Mouse (Mus musculus): ENCODE measurements at regions not wholly inside any gene's neighbourhood (a gene's known extent, or its start where the extent isn't known, plus 50 kb on each side); places are given as distances from the start of the nearest gene placed in this dataset.

- no peak for TF ChIP-seq USF2 (conservative IDR thresholded peaks at IDR 0.05; ENCODE audit: low read depth, low read length)
- no peak for TF ChIP-seq ETS1 (conservative IDR thresholded peaks at IDR 0.05; ENCODE audit: low read depth, low read length)
- no peak for TF ChIP-seq MAX (IDR thresholded peaks at IDR 0.05; ENCODE audit: low read length)
- no peak for TF ChIP-seq SIN3A (IDR thresholded peaks at IDR 0.05; ENCODE audit: low read length)
- TF ChIP-seq CTCF (conservative IDR thresholded peaks at IDR 0.05 in 1 of 2, IDR thresholded peaks at IDR 0.05 in 1 of 2; ENCODE audit: low read depth in 2 of 2, low read length in 2 of 2), result no peak
- TF ChIP-seq POLR2A (IDR thresholded peaks at IDR 0.05; ENCODE audit: low read depth, low read length), result no peak
- no peak for TF ChIP-seq EP300 (IDR thresholded peaks at IDR 0.05; ENCODE audit: low read length)
Measured at GRCm38 (mm10) chr16:51370070-51370469, 661.0 kb upstream of the Cblb start.
